Mouse (Mus musculus) ES-E14 (cell line): ENCODE measurements at regions not wholly inside any gene's neighbourhood (a gene's known extent, or its start where the extent isn't known, plus 50 kb on each side); places are given as distances from the start of the nearest gene placed in this dataset.

Source experiments
- DNase-seq: peaks from one replicate; pipeline ENCODE4 v3.0.0-alpha.2; 2013; ENCODE audit warnings: low read depth, low spot score
- H3K27ac ChIP-seq: 2 replicates; pipeline ENCODE4 v1.5.1; 2012; ENCODE audit warnings: low read depth, mild to moderate bottlenecking, low read length, moderate library complexity, mixed read lengths; ENCODE audit not compliant: poor library complexity, insufficient read depth, severe bottlenecking
- H3K36me3 ChIP-seq: 2 replicates; pipeline ENCODE4 v1.6.1; 2012; ENCODE audit warnings: mild to moderate bottlenecking, low read length, moderate library complexity, mixed read lengths; ENCODE audit not compliant: control insufficient read depth, poor library complexity, insufficient read depth, severe bottlenecking
- H3K4me1 ChIP-seq, 2 experiments: fragments of 150-350 bp in 1 of 2; sonication (generic) in 1 of 2; 2 replicates each; pipeline ENCODE4 v1.6.1; 2012; ENCODE audit warnings: low read length in 2 of 2, mild to moderate bottlenecking in 1 of 2, mixed read lengths in 1 of 2; ENCODE audit not compliant: control insufficient read depth in 2 of 2, insufficient read depth in 2 of 2, poor library complexity in 1 of 2
- H3K4me3 ChIP-seq, 2 experiments: fragments of 150-350 bp in 1 of 2; sonication (generic) in 1 of 2; 2 replicates each; pipeline ENCODE4 v1.5.1; 2012; ENCODE audit warnings: low read length in 2 of 2, low read depth in 1 of 2, mild to moderate bottlenecking in 1 of 2, mixed read lengths in 1 of 2; ENCODE audit not compliant: insufficient read depth in 1 of 2, poor library complexity in 1 of 2, severe bottlenecking in 1 of 2
- H3K9ac ChIP-seq: 2 replicates; pipeline ENCODE4 v1.6.1; 2012; ENCODE audit warnings: low read depth, mild to moderate bottlenecking, low read length, mixed read lengths; ENCODE audit not compliant: poor library complexity, insufficient read depth, severe bottlenecking
- H3K9me3 ChIP-seq: fragments of 150-350 bp; sonication (generic); 2 replicates; pipeline ENCODE4 v1.6.1; 2012; ENCODE audit warnings: low read depth, mild to moderate bottlenecking, low read length; ENCODE audit not compliant: control insufficient read depth, insufficient read depth
- ZC3H11A ChIP-seq: IDR thresholded peaks from 2 replicates; pipeline ENCODE4 v1.6.1; 2012; ENCODE audit warnings: low read depth, mild to moderate bottlenecking, inconsistent platforms, low read length, borderline replicate concordance
- ZNF384 ChIP-seq: IDR thresholded peaks from 2 replicates; pipeline ENCODE4 v1.6.1; 2012; ENCODE audit warnings: low read depth, low read length, inconsistent platforms
- in situ Hi-C, 2 experiments: fragments of 600-800 bp; cut with MboI; formaldehyde crosslinking; loops; one replicate each; pipeline ENCODE4 v1.15.1; 2025; ENCODE audit warnings: low sequenced_read_pairs in 2 of 2, inconsistent platforms in 1 of 2; ENCODE audit not compliant: unreplicated experiment in 2 of 2

- Histone ChIP-seq H3K9ac (no peak overlapping the region), H3K4me3 (no peak overlapping the region), H3K36me3 (no peaks in the 10 kb centered on the region), H3K27ac (no peak overlapping the region), H3K9me3 (no peaks in the 10 kb centered on the region), H3K4me1 (no peaks in the 10 kb centered on the region)
- in situ Hi-C loops: no loop called here
- TF ChIP-seq ZNF384 (no peak), ZC3H11A (no peak)
- no peak for DNase-seq
Observed at GRCm38 (mm10) chr19:19719939-19720338, 608.9 kb upstream of the Rorb start.
